Mouse (Mus musculus) C2C12 (cell line): ENCODE results near the gene Atg9a. TPM values are rescaled to one million over a fixed set of nuclear protein-coding genes. Genes with fewer than 3 reads are reported as not detected.

Experiments used
- H3K27me3 ChIP-seq: one replicate; pipeline ENCODE4 v1.6.1; 2011; ENCODE audit not compliant: control insufficient read depth, insufficient read depth, insufficient read length
- H3K36me3 ChIP-seq: one replicate; pipeline ENCODE4 v1.6.1; 2011; ENCODE audit not compliant: control insufficient read depth, insufficient read depth
- H3K4me3 ChIP-seq: one replicate; pipeline ENCODE4 v1.5.1; 2011; ENCODE audit warnings: mild to moderate bottlenecking, control low read depth; ENCODE audit not compliant: poor library complexity, insufficient read depth, severe bottlenecking
- H3K79me2 ChIP-seq: one replicate; pipeline ENCODE4 v1.6.1; 2011; ENCODE audit not compliant: control insufficient read depth, insufficient read depth
- H3K79me3 ChIP-seq: one replicate; pipeline ENCODE4 v1.6.1; 2011; ENCODE audit warnings: low read depth, control low read depth
- H3ac ChIP-seq: one replicate; pipeline ENCODE3; 2011; ENCODE audit warnings: low read depth; ENCODE audit not compliant: control insufficient read depth, insufficient read length
- CEBPB ChIP-seq: IDR thresholded peaks from one replicate; pipeline ENCODE4 v1.6.1; 2011; ENCODE audit warnings: low read depth, mild to moderate bottlenecking, control low read depth, moderate library complexity
- CTCF ChIP-seq: IDR thresholded peaks from one replicate; pipeline ENCODE4 v1.5.1; 2011; ENCODE audit not compliant: control insufficient read depth, insufficient read depth, insufficient read length
- FOSL1 ChIP-seq: IDR thresholded peaks from one replicate; pipeline ENCODE4 v1.8.0; 2011; ENCODE audit warnings: mild to moderate bottlenecking, low read length; ENCODE audit not compliant: poor library complexity, insufficient read depth, severe bottlenecking
- MAX ChIP-seq: IDR thresholded peaks from one replicate; pipeline ENCODE4 v1.6.1; 2011; ENCODE audit warnings: mild to moderate bottlenecking, control low read depth
- MYOD1 ChIP-seq: IDR thresholded peaks from one replicate; pipeline ENCODE4 v1.6.1; 2011; ENCODE audit warnings: low read depth; ENCODE audit not compliant: control insufficient read depth, insufficient read length
- MYOG ChIP-seq: IDR thresholded peaks from one replicate; pipeline ENCODE4 v1.6.1; 2011; ENCODE audit not compliant: control insufficient read depth, insufficient read length; ENCODE audit errors: extremely low read depth
- USF1 ChIP-seq: IDR thresholded peaks from one replicate; pipeline ENCODE4 v1.6.1; 2011; ENCODE audit warnings: low read depth, mild to moderate bottlenecking, control low read depth, moderate library complexity
- polyA plus RNA-seq: library from polyadenylated mRNA; unstranded; fragments of >200 nt; fragmentation: generic; extraction: Trizol; gene quantifications from one replicate; pipeline ENCODE4 v1.2.1, GENCODE M21; 2012; ENCODE audit warnings: missing spikeins

The Atg9a gene
- polyA plus RNA-seq, 1 experiment, result 16.8 TPM

DNA sequence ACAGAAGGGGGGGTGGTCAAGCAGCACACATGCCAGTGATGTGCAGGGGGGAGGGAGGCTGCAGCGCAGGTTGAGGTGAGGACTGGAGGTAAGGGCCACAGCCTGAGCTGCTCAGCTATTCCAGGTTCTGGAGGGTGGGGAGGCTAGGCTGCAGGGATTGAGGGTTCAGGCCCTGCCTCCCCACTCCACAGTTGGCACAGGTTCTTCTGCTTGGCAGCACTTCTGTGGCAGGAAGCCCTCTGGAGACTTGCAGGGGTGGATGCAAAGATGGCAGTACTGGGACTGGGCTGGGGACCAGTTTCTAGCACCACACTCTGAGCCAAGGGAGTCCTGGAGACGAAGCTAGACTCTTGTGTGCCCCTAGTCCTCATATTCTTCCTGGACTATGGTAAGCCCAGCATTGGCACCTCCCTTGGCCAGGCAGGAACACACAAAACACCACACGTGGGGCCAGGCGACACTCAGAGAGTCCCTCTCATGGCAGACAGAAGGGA, 10.6 kb downstream of the Atg9a start:
- Histone ChIP-seq H3K27me3 (no peaks in the 10 kb centered on the region), H3ac (no peak overlapping the region), H3K4me3 (no peak overlapping the region), H3K79me2 (peaks cover 15% of the 10 kb centered on the region), H3K79me3 (no peaks in the 10 kb centered on the region), H3K36me3 (peaks cover 10% of the 10 kb centered on the region)
- TF ChIP-seq FOSL1, result no peak
- no peak for TF ChIP-seq CEBPB
- TF ChIP-seq MAX, result no peak
- no peak for TF ChIP-seq USF1
- TF ChIP-seq MYOD1, result no peak
- no peak for TF ChIP-seq MYOG
- no peak for TF ChIP-seq CTCF

DNA sequence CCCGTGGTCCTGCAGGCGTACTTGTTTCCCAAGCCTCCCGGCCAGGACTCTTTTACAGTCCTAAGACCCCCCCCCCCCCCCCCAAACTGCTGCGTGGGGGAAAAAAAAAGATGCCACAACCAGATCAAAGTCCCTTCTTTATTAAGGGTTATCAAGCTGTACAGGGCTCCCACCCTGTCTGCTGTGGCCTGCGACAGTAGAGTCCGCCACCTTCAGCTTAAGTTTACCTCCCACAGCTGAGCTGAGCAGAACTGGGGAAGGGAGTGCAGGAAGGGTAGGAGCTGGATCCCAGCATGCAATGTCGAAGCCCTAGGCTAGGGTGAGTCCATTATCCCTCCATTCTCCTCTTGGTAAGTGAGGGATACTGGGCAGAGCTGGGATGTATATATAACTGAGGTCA, 11.3 kb downstream of the Atg9a start:
- Histone ChIP-seq H3K36me3 (peaks cover 11% of the 10 kb centered on the region), H3K79me2 (peaks cover 15% of the 10 kb centered on the region), H3K27me3 (no peaks in the 10 kb centered on the region), H3K4me3 (peak overlapping the region; percentile 41), H3K79me3 (no peaks in the 10 kb centered on the region), H3ac (no peak overlapping the region)
- TF ChIP-seq MYOD1 (no peak), MAX (no peak), CEBPB (no peak), USF1 (no peak), MYOG (no peak), CTCF (no peak), FOSL1 (no peak)

DNA sequence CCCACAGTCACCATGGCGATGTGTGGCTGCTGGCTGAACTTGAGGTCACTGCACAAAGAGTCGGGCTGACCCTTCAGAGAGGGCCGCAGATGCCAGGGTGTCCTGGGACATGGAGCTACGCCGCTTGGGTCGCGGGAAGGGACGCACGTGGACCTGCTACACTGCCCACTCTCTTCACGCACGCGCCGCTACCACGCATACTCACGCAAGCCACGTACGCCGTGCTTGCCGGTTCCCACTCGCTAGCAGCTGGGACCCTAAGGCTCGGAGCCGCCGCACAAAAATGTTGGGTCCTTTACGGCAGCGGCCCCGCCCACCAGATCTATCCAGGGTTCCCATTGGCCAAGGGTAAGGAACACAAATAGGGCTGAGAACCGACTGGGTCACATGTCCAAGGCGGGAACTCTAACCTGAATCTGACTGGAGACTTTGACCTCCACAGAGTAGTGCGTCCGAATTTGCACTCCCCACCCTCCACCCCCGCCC, 11.8 kb downstream of the Atg9a start, which contains the start of gene Abcb6:
Gene Abcb6, minus strand, starts transcription at position 288 of the 486 bp plus-strand sequence.
- no peaks in the 10 kb centered on the region for H3K79me3 ChIP-seq
- H3ac ChIP-seq, result peak within 1 kb of the TSS; percentile 56
- peaks cover 13% of the 10 kb centered on the region for H3K36me3 ChIP-seq
- peaks cover 15% of the 10 kb centered on the region for H3K79me2 ChIP-seq
- no peak for TF ChIP-seq FOSL1
- TF ChIP-seq MAX, result peak; percentile 87
- no peak for TF ChIP-seq CTCF
- TF ChIP-seq USF1, result peak; percentile 94
- no peak for TF ChIP-seq CEBPB
- peak within 1 kb of the TSS; percentile 41 for H3K4me3 ChIP-seq
- no peaks in the 10 kb centered on the region for H3K27me3 ChIP-seq

DNA sequence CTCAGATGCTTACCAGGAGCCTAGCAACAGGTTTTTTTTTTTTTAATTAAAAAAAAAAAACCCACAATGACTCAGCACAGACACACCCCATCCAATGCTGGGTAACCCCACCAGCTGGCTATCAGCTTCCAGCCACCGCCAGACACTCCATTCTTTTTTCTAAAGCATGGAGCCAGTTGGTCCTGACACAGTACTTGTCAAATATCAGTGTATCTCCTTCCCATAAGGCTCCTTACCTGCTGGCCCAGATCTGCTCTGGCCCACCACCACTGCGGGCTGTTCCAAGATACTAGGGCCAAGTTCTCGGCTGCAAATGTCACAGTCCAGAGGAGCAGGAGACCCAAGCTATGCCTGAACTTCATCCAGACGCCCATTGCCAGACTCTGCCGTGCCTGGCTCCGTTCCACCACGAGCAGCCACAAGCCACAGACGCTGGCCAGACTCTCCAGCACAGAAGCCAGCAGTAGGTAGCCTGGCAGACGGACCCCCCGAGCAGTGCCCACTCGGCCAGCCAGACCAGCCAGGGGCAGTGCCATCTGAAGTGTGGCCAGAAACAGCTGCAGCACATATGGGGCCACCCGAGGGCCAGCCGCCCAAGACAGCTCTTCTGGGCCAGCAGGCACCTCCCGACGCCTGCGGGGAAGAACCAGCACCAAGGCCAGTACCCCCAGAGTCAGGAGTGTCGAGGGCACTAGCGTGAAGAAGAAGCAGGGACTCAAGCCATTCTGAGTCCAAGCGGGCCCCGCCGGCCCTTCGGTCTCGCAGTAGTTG, 12.5 kb downstream of the Atg9a start:
- H3K4me3 ChIP-seq, result peak overlapping the region; percentile 41
- peaks cover 15% of the 10 kb centered on the region for H3K79me2 ChIP-seq
- TF ChIP-seq MYOD1 (peak; percentile 45), FOSL1 (peak; percentile 31), MYOG (no peak)
- no peaks in the 10 kb centered on the region for H3K79me3 ChIP-seq
- H3ac ChIP-seq, result peak overlapping the region; percentile 56
- H3K36me3 ChIP-seq, result peaks cover 16% of the 10 kb centered on the region
- no peaks in the 10 kb centered on the region for H3K27me3 ChIP-seq

DNA sequence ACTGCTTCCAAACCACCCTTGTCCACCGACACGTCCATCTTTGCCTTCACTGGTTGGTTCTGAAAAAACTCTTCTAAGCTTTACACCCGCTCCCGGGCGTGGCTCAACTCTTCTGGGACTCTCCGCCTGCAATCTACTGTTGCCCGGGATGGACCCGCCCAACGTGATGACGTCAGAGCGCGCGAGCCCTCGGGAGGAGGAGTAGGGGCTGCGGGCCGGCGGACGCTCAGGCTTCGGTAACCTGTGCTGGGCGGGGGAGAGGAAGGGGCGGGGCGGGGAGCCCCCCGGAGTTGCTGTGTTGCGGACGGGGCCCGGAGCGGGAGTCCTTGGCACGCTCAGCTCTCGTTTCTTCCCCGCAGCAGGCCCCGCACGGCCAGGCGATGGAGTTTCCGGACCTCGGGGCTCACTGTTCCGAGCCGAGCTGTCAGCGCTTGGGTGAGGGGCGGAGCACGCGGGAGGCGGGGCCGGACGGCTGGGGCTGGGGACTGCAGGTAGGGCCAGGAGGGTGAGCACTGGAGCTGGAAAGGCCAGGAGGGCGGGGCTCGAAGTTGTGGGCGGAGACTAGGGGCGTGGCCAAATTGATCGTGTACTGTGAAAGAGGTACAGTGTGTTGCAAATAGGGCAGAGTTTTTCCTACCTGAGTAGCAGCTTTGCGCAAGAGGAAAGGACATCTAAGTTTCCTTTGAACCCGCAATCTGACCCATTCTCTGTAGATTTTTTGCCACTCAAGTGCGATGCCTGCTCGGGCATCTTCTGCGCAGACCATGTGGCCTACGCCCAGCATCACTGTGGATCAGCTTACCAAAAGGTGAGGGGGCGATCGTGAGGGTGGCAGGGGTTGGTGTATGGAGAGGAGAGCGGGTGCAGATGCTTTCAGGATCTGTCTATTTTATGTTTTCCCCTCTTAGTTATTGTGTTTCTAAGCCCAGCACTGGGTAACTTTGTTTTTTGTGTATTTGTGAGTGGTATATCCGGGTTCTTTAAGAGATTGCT, 23.2 kb downstream of the Atg9a start, which contains the start of gene Zfand2b:
Gene Zfand2b, plus strand, starts transcription at position 175 of the 993 bp plus-strand sequence.
- H3ac ChIP-seq, result peak within 1 kb of the TSS; percentile 70
- H3K79me2 ChIP-seq, result no peaks in the 10 kb centered on the region
- peak within 1 kb of the TSS; percentile 42 for H3K4me3 ChIP-seq
- TF ChIP-seq CEBPB (no peak), CTCF (no peak), MYOG (no peak), MYOD1 (no peak), USF1 (no peak), FOSL1 (no peak), MAX (no peak)
- H3K36me3 ChIP-seq, result peaks cover 29% of the 10 kb centered on the region
- H3K79me3 ChIP-seq, result no peaks in the 10 kb centered on the region
- H3K27me3 ChIP-seq, result no peaks in the 10 kb centered on the region
